Mouse (Mus musculus) kidney, adult 2 months (tissue): ENCODE measurements around the gene Hoxa9. TPM values are rescaled to one million over a fixed set of nuclear protein-coding genes. Genes with fewer than 3 reads are reported as not detected.

Experiments used
- DNase-seq: peaks from one replicate; pipeline ENCODE4 v3.0.0; 2021
- H3K27ac ChIP-seq: fragments of 200-500 bp; 2 replicates; pipeline ENCODE4 v1.5.1; 2012; ENCODE audit warnings: low read depth, low read length, control low read depth, inconsistent platforms; ENCODE audit not compliant: insufficient read depth
- H3K27me3 ChIP-seq: fragments of 200-500 bp; replicated peaks from 2 replicates; pipeline ENCODE4 v1.6.1; 2012; ENCODE audit warnings: mild to moderate bottlenecking, moderate library complexity, low read length, inconsistent platforms; ENCODE audit not compliant: control insufficient read depth, insufficient read depth
- H3K36me3 ChIP-seq: fragments of 200-500 bp; 2 replicates; pipeline ENCODE4 v1.6.1; 2012; ENCODE audit warnings: mild to moderate bottlenecking, moderate library complexity, low read length, inconsistent platforms; ENCODE audit not compliant: control insufficient read depth, insufficient read depth
- H3K4me1 ChIP-seq: fragments of 200-500 bp; 2 replicates; pipeline ENCODE4 v1.6.1; 2011; ENCODE audit warnings: low read length; ENCODE audit not compliant: control insufficient read depth, insufficient read depth
- H3K4me3 ChIP-seq: fragments of 200-500 bp; 2 replicates; pipeline ENCODE4 v1.5.1; 2011; ENCODE audit warnings: mild to moderate bottlenecking, low read depth, low read length, control low read depth; ENCODE audit not compliant: insufficient read depth
- CTCF ChIP-seq: fragments of 200-500 bp; conservative IDR thresholded peaks from 2 replicates; pipeline ENCODE4 v1.5.1; 2011; ENCODE audit warnings: low read depth, mild to moderate bottlenecking, control low read depth, low read length, moderate library complexity, mixed read lengths; ENCODE audit not compliant: insufficient read depth, insufficient read length
- POLR2A ChIP-seq: fragments of 200-500 bp; IDR thresholded peaks from one replicate; pipeline ENCODE4 v1.6.1; 2011; ENCODE audit warnings: low read depth, low read length, control low read depth
- WGBS: fragments of 180-500 bp; shearing (Covaris S2); methylation state at CpG from one replicate; pipeline ENCODE4 v1.1.7; 2018; 5-methylcytosine and 5-hydroxymethylcytosine counted together
- polyA plus RNA-seq: library from polyadenylated mRNA; depleted of rRNA; stranded (reverse); fragments of >200 nt; gene quantifications from 2 replicates; pipeline ENCODE4 v1.2.3, GENCODE M21; 2012

Hoxa9 gene
- polyA plus RNA-seq, 1 experiment = 36.0 TPM

- peaks cover 26% of the 10 kb centered on the region for H3K27me3 ChIP-seq
- peak; percentile 8 for DNase-seq
Observed at GRCm38 (mm10) chr6:52265913-52266665, 35.2 kb upstream of the Hoxa9 start.

DNA sequence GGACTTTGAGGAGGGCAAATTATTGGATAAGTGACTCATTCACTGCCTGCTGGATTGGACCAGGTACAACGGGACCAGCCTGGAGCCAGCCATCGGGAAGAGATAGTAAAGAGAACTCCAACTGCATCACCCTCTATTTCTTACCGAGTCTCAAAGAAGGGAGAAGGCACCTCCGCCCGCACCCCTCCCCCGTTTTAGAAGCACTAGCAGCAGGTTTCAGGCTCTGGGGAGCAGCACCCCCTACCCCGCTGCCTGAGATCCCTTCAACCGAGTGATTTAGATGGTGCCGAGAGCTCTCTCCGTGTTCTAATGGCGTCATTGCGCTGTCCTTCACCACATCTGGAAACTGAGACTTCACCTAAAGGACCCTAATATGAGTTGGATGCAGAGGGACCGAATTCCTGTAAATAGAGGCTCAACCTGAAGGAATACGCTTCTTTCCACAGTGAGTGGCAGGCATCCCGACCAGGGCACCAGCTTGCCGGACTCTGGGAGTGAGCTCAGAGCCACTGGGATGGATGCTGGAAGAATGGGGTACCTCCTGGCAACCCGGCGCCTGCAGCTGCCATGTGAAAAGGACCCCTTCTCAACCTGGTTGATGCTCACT lies 34.5 kb upstream of the Hoxa9 start:
- WGBS = 4% methylated on average over 18 of the region's 18 CpGs
- Histone ChIP-seq H3K27ac (no peak overlapping the region), H3K4me1 (no peaks in the 10 kb centered on the region), H3K4me3 (no peak overlapping the region), H3K27me3 (peaks cover 32% of the 10 kb centered on the region), H3K36me3 (no peaks in the 10 kb centered on the region)
- TF ChIP-seq POLR2A (no peak), CTCF (no peak)
- DNase-seq = no peak

More at GRCm38 (mm10) chr6:52265913-52266665, 35.2 kb upstream of the Hoxa9 start:
- Histone ChIP-seq H3K36me3 (no peaks in the 10 kb centered on the region), H3K4me1 (no peaks in the 10 kb centered on the region), H3K27ac (no peak overlapping the region), H3K4me3 (no peak overlapping the region)
- TF ChIP-seq POLR2A (no peak), CTCF (no peak)
- 8% methylated on average over 19 of the region's 19 CpGs for WGBS

- TF ChIP-seq POLR2A (no peak), CTCF (no peak)
- no peak for DNase-seq
- H3K27me3 ChIP-seq = peaks cover 40% of the 10 kb centered on the region
- no peak overlapping the region for H3K4me3 ChIP-seq
- H3K27ac ChIP-seq = no peak overlapping the region
- no peaks in the 10 kb centered on the region for H3K36me3 ChIP-seq
- 14% methylated on average over 5 of the region's 5 CpGs for WGBS
- H3K4me1 ChIP-seq = no peaks in the 10 kb centered on the region
Observed at GRCm38 (mm10) chr6:52264106-52264790, 33.4 kb upstream of the Hoxa9 start.

- DNase-seq = no peak
- Histone ChIP-seq H3K36me3 (no peaks in the 10 kb centered on the region), H3K27me3 (peaks cover 36% of the 10 kb centered on the region), H3K4me1 (no peaks in the 10 kb centered on the region), H3K27ac (no peak overlapping the region), H3K4me3 (no peak overlapping the region)
- WGBS = 13% methylated on average over 6 of the region's 6 CpGs
- TF ChIP-seq POLR2A (no peak), CTCF (no peak)
Observed at GRCm38 (mm10) chr6:52263321-52263585, 32.4 kb upstream of the Hoxa9 start.

DNA sequence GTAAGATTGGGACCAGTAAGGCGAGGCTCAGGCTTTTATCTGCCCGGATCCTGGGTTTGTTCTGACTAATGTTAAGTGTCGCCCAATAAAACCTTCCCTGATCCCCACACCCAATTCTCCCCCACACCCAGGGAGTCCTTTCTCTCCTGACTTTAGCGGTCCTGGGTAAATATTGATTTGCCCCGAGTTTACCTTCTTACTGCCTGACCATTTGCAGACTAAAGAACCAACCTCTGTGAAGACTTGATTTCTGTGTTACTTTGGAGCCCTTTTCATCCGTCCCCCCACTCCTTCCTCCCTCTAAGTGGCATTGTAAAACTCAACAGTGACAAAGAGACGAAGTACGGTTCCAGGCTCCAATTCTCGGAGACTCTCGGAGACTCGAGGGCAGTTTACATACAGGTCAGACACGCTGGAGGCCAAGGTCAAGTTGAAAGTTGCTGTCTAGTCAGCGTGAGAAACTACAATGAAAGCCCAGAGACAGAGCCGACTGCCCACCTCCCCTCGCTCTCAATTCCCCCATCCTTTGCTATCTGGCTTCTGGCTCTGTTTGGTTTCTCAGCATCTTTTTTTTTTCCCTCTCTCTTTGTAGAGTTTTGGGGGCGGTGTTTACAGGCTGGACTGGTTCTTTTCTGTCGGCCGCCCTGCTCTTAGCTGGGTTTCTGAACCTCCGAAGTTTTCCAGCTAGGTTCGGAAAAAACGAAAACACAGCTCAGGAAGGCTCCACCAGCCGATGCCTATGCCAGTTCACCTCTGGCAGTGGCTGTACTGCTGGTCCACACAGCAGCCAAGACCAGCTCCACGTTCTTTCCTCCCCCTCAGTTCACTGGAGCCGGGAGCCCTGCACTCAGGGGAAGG lies 31.8 kb upstream of the Hoxa9 start:
- H3K4me3 ChIP-seq = no peak overlapping the region
- H3K4me1 ChIP-seq = no peaks in the 10 kb centered on the region
- H3K27me3 ChIP-seq = peaks cover 34% of the 10 kb centered on the region
- H3K27ac ChIP-seq = no peak overlapping the region
- peak; percentile 16 for DNase-seq
- TF ChIP-seq POLR2A (no peak), CTCF (no peak)
- no peaks in the 10 kb centered on the region for H3K36me3 ChIP-seq
- 11% methylated on average over 24 of the region's 24 CpGs for WGBS

DNA sequence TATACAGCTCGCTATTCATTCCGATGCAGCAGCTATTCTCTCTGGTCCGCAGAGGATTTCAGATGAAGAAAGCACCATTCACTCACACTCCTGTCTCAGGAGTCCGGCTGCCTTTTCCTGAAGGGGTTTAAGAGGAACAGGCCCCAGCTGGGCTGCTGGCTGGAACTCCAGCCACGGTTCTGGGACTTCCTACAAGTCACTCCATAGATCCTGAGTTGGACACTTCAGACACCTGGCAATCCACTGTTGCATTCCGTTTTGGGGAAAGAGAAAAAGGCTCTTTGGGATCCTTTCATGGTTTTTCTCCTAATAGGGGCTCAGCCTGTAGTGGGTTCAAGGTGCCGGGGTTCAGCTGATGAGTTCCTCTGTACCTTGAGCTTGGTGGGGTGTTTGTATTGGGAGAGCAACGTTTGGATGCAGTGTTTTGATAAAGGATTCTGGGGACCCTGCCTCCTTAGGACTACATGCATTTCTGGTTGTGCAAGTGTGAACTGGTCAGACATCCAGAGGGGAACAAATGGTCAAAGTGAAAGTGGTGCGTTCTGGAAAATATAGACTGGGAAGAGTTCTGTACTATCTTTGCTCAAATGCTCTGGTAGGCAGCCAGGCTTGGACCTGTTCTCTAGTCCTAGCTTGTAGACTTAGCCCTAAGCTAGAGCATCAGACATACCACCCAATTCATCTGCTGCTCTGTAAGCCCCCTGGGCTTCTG lies 31.0 kb upstream of the Hoxa9 start:
- H3K36me3 ChIP-seq = no peaks in the 10 kb centered on the region
- TF ChIP-seq CTCF (no peak), POLR2A (no peak)
- H3K4me3 ChIP-seq = no peak overlapping the region
- peak; percentile 22 for DNase-seq
- no peak overlapping the region for H3K27ac ChIP-seq
- peaks cover 33% of the 10 kb centered on the region for H3K27me3 ChIP-seq
- 9% methylated on average over 9 of the region's 9 CpGs for WGBS
- H3K4me1 ChIP-seq = no peaks in the 10 kb centered on the region
